Mouse (Mus musculus) thymus, postnatal 0 days (tissue): ENCODE results near the gene Igfn1. TPM values are rescaled to one million over a fixed set of nuclear protein-coding genes. Genes with fewer than 3 reads are reported as not detected.

Source experiments
- DNase-seq: peaks from one replicate; pipeline ENCODE4 v3.0.0-alpha.2; 2015; ENCODE audit warnings: low spot score
- polyA plus RNA-seq: library from polyadenylated mRNA; unstranded; fragments of >200 nt; fragmentation: Nextera tagmentation; extraction: Ambion mirVana; gene quantifications from 2 replicates; pipeline ENCODE4 v1.2.1, GENCODE M21; 2015

Igfn1 gene
- polyA plus RNA-seq, 1 experiment from 2014 or later: 0.10 TPM

DNA sequence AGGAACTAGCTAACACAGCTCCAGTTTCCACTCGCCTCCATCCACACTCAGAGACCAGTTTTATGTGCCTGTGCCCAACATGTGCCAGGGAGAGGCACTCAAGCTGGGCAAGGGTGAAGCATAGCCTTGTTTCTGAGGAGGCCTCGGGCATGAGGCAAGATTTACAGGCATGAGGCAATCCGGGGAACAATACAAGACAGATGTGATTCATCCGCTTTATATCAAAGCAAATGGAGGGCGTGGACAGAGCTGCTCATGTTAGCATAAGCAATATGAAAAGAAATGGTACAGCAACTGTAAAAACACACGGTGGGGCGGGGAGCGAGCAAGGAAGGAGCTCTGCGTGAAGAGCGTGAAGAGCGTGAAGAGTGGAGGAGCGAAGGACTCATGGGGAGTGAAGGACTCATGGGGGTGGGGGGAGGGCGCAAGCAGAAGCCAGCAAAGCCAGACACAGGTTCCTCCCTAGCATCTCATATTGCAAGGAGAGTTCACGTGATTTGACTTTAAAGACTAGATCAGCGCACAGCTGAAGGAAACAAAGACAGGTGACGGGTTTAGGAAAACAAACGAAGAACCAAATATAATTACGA lies 72.3 kb downstream of the Igfn1 start:
- DNase-seq: no peak

DNA sequence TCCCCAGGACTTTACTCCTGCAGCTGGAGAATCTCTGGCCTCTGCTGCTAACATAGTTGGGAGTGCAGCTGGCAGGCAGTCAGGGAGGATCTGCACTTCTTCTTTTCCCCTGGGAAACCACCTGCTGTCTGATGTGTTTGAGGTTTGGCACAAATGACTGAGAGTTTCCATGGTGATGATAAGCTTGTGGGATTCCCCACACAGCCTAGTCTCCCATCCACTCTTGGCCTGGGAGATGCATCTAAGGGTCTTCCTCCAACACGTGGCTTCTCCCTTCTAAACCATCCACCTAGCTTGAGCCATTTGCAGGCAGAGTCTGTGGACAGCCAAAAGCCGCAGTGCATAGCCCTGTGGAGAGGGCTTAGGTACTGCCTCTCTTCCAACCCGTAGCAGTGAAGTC lies 76.3 kb downstream of the Igfn1 start:
- DNase-seq: no peak

DNA sequence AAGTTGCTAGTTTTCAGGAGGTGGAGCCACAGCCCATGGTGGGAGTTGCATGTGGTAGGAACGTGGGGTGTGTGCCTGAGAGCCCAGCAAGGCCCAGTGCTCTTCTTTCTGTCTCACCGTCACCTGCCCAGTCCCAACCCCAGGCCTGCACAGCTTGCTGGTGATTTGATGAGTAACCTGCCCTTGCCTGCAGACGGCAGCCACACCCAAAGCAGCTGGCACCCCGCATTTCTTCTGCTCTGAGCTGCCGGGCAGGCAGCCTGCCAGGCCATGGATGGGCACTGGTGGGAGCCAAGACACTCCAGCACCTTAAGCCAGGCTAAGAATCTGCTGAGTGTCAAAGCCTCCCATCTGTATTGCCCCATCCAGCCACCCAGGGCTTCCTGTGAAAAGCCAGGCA lies 80.3 kb downstream of the Igfn1 start:
- DNase-seq: no peak

DNA sequence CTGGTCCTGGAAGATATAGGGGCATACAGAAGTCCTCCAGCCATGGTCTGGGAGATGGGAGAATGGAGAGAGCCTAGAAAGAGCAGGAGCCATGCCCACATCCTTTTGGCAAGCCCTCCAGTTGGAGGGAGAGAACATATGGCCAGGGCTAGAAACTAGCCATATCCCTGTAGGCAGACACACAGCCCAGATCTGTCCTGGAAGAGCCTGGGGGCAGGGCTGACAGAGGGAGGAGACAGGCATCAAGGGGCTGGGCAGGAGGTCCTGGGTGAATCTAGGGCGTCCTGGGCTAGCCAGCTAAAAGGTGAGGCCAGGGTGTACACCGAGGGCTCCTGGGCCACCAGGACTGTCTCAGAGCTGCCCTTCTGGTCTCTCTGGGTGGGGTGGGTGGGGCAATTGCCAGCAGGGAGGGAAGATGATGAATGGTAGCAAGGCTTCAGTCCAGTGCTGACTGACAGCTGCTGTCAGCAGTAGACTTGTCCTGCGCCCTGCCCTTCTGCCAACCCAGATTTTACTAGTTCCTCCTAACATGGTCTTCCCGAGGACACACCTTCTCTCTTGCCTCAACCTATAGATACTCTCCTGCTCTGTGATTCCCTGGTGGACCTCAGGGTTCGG lies 81.7 kb downstream of the Igfn1 start:
- no peak for DNase-seq

DNA sequence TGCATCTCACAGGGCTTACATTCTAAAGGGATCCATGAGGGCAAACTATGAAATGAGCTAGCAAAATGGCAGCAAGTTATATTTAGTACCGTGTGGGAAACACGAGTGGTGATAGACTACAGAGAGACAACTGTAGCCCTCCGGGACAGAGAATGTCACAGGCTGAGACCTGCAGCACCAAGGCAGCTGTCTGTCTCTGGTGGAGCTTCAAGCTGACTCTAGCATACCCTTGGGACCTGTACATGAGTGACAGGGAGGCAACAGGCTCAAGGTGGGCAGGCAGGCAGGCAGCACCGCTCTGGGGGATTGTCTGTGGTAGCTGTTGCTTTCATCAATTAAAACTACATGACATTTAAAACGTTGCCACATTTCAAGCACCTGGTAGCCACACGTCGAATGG lies 82.9 kb downstream of the Igfn1 start:
- DNase-seq: no peak

DNA sequence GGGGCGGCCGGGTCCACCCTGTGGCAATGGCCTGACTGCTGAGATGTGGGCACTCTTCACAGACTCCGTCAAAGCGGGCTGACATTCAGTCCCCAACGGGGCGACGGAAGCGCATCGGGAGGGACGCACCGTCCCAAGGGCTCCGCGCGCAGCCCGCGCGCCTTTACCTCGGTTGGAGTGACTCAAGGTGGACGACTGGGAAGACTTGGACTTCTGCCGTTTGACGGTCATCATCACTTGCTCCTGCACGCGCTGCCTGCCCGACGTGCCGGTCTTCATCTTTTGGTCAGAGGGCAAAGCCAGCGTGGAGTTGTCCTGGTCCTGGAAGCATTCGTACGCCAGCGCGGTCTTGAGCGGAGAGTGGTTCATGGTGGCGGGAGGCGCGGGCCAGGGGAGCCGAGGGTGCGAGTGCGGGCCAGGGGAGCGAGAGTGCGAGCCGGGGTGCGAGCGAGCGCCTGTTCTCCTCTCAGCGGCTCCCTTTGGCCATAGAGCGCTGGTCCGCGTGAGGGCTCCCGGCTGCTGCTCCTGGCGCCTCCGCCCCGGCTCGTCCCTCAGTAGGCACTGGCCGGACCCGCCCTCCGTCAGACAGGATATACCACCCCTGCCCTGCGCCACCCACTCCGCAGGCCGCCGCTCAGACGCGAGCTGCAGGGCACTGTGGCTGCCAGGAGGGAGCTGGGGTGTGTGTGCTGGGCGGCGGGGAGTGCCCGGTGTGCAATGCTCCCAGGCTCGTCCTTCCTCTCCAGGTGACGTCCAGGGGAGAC lies 87.3 kb downstream of the Igfn1 start, which contains the start of gene Pkp1:
Gene Pkp1, minus strand, starts transcription at position 564 of the 764 bp plus-strand sequence.
- DNase-seq: no peak

DNA sequence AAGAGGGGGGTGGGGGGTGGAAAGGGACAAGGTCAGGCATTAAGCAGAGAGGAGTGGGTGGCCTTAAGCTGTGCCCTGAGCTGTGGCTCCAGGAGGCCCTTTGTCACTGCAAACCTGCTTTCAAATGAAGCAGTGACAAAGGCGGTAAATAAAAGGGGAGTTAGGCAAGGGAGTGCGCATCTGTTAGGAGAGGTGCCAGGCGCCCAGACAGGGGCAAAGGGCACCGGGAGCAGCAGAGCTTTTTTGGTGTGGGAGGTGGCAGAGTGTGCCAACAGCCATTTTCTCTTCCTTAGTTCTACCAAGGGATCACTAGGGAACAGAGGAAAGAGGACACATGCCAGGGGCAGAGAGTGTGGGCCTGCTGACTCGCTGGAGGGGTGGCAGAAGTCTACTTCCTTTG lies 88.9 kb downstream of the Igfn1 start:
- DNase-seq: no peak

DNA sequence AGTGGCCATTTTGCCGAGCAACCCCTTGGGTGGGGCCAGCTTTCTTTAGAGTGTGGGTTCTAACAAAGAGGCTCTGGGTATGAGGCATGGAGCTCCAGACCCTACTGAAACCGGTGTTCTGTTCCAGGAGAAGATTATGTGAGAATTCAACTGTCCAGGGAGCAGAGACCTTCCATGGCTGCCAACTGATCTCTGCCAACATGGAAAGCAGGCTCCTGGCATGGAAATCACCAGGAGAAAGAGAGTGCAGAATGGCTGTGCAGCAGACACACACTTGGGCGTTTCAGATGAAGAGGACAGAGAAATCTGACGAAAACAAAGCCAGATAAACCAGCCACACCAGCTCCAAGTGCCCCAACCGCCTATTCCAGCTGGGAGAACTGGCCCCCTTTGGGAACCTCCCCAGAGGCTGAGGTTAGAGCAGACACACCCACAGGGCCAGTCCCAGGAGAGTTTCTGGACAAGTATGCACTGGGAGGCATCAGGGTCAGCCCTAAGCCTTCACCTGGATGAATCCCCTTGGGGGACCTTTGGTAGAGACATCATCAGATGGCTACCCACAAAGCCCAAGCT lies 89.6 kb downstream of the Igfn1 start:
- DNase-seq: no peak

DNA sequence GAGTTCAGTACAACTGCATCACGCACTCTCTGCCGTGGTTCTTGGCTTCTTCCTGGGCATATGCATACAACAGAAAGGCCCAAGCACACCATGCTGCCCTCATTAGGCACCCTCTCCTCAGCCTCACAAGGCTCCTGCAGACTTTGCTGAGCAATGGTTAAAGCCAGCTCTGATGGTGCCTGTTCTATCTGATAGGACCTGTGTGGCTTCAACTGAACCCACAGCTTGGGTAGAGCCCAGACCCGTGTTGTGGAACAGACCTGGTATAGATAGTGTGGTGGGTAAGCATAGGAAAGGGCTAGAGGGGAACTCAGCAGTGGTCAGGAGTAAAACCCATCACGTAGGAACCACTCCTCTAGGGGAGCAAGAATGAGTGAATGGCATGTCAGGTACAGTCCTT lies 92.5 kb downstream of the Igfn1 start:
- no peak for DNase-seq

DNA sequence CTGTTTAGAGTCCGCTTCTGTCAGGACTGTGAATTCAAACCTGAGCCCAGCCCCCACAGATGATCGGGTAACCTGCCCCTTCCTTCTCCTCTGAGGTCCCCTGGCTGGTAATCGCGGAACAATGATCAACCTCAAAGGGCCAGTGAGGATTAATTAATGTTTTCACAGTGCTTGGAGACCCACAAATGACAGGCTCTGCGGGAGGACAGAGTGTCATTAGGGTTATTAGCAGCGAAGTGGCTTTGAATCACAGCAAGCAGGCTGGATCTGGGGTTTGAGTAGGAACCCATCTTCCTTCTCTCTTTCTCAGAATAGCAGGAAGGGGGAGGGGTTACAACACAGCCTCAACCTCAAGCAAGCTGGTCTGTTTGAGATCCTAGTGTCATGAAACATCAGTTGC lies 96.8 kb downstream of the Igfn1 start:
- no peak for DNase-seq

DNA sequence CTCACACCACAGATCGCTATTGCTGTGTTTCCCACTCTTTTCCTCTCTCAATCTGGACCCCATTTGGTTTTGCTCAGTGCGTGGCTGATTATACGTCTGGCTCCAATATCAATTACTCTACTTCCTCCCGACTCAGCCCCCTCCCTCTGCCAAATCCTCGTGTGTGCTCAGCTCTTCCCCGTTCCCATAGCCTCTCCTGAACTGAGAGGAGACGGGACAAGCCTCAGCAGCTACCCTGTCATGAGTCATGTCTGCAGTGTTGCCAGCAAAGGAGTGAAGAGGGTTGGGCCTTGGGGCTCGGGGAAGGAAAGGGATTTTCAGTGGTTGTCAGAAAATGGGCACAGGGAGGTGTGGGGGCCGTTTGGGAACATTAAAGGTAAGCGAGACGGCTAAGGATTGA lies 99.4 kb downstream of the Igfn1 start:
- DNase-seq: no peak

Other genes starting within 250 kb of the Igfn1 start
- 46.0 and 46.5 TPM in 2 replicates for gene Phlda3, start 240.2 kb downstream of the Igfn1 start, polyA plus RNA-seq
- 7.5 and 7.9 TPM in 2 replicates for gene Tnni1, start 226.9 kb downstream of the Igfn1 start, polyA plus RNA-seq
- 12.1 and 12.5 TPM in 2 replicates for gene Lad1, start 187.7 kb downstream of the Igfn1 start, polyA plus RNA-seq
- 3.2 and 3.6 TPM in 2 replicates for gene Tnnt2, start 170.0 kb downstream of the Igfn1 start, polyA plus RNA-seq
- 6.5 and 7.3 TPM in 2 replicates for gene Pkp1, start 87.1 kb downstream of the Igfn1 start, polyA plus RNA-seq
- 71.8 and 72.2 TPM in 2 replicates for gene Tmem9, start 1.8 kb upstream of the Igfn1 start, polyA plus RNA-seq
- not detected in 2 replicates for gene Ascl5, start 44.5 kb upstream of the Igfn1 start, polyA plus RNA-seq
- gene Cacna1s, start 46.4 kb upstream of the Igfn1 start, polyA plus RNA-seq: 1.3 and 1.6 TPM in 2 replicates
- 14.8 and 20.3 TPM in 2 replicates for gene Kif21b, start 125.0 kb upstream of the Igfn1 start, polyA plus RNA-seq
- gene Mroh3, start 206.5 kb upstream of the Igfn1 start, polyA plus RNA-seq: 0.05 and 0.46 TPM in 2 replicates
- 5.0 and 5.9 TPM in 2 replicates for gene Inava, start 227.9 kb upstream of the Igfn1 start, polyA plus RNA-seq